Mouse (Mus musculus) liver, embryonic 14.5 days (tissue): ENCODE measurements around the gene Fut8. TPM values are rescaled to one million over a fixed set of nuclear protein-coding genes. Genes with fewer than 3 reads are reported as not detected.
"Not testable (repeated sequence)": the region's sequence is repeated elsewhere in the genome, so short reads cannot be mapped to it uniquely, and the experiment has no call there.

Experiments
- ATAC-seq: fragments of 200-750 bp; cut with Nextera tagmentation; 2 replicates; pipeline ENCODE4 v1.8.0; 2017; ENCODE audit warnings: moderate number of reproducible peaks, mild to moderate bottlenecking, moderate library complexity; ENCODE audit not compliant: insufficient read depth
- DNase-seq, 3 experiments: peaks; one replicate each; pipeline ENCODE4 v3.0.0-alpha.2; 2012 to 2013; ENCODE audit warnings: low read depth in 3 of 3, low spot score in 3 of 3
- H3K27ac ChIP-seq: fragments of 300-500 bp; sonication (generic); 2 replicates; pipeline ENCODE4 v1.5.1; 2014; ENCODE audit warnings: moderate library complexity, mild to moderate bottlenecking, control low read depth, inconsistent platforms
- H3K27me3 ChIP-seq: fragments of 300-500 bp; sonication (generic); 2 replicates; pipeline ENCODE4 v1.6.1; 2014; ENCODE audit warnings: mild to moderate bottlenecking, low read length, moderate library complexity; ENCODE audit not compliant: control insufficient read depth, insufficient read depth
- H3K36me3 ChIP-seq: fragments of 300-500 bp; sonication (generic); replicated peaks from 2 replicates; pipeline ENCODE4 v1.6.1; 2014; ENCODE audit warnings: low read depth; ENCODE audit not compliant: control insufficient read depth, insufficient read depth
- H3K4me1 ChIP-seq, 2 experiments: fragments of 200-500 bp in 1 of 2; fragments of 300-500 bp in 1 of 2; sonication (generic) in 1 of 2; replicated peaks; 2 replicates each; pipeline ENCODE4 v1.6.1; 2012 to 2014; ENCODE audit warnings: antibody characterized with exemption in 1 of 2, inconsistent platforms in 1 of 2, low read length in 1 of 2; ENCODE audit not compliant: control insufficient read depth in 2 of 2, insufficient read depth in 2 of 2
- H3K4me2 ChIP-seq: fragments of 300-500 bp; sonication (generic); 2 replicates; pipeline ENCODE4 v1.6.1; 2014; ENCODE audit warnings: low read depth, mild to moderate bottlenecking, control low read depth, moderate library complexity
- H3K4me3 ChIP-seq, 2 experiments: fragments of 200-500 bp in 1 of 2; fragments of 300-500 bp in 1 of 2; sonication (generic) in 1 of 2; 2 replicates each; pipeline ENCODE4 v1.5.1; 2012 to 2014; ENCODE audit warnings: low read depth in 2 of 2, low read length in 2 of 2, mild to moderate bottlenecking in 2 of 2, control low read depth in 1 of 2, inconsistent platforms in 1 of 2, moderate library complexity in 1 of 2; ENCODE audit not compliant: insufficient read depth in 1 of 2
- H3K9ac ChIP-seq: fragments of 300-500 bp; sonication (generic); replicated peaks from 2 replicates; pipeline ENCODE4 v1.6.1; 2014; ENCODE audit warnings: mild to moderate bottlenecking, control low read depth, moderate library complexity
- H3K9me3 ChIP-seq: fragments of 300-500 bp; sonication (generic); 2 replicates; pipeline ENCODE4 v1.6.1; 2016; ENCODE audit warnings: low read length, mixed read lengths; ENCODE audit not compliant: control insufficient read depth
- CTCF ChIP-seq: IDR thresholded peaks from 2 replicates; pipeline ENCODE4 v1.5.1; 2016; ENCODE audit warnings: antibody characterized with exemption, low read depth, control low read depth
- EP300 ChIP-seq: IDR thresholded peaks from 2 replicates; pipeline ENCODE4 v1.6.1; 2016; ENCODE audit warnings: antibody characterized with exemption, low read depth
- WGBS: fragments of 180-500 bp; shearing (Covaris S2); extraction: QIAGEN DNeasy Blood & Tissue Kit; methylation state at CpG from one replicate; pipeline ENCODE4 v1.1.7; 2014; ENCODE audit not compliant: insufficient replicate concordance; 5-methylcytosine and 5-hydroxymethylcytosine counted together
- polyA plus RNA-seq, 2 experiments: library from polyadenylated mRNA; depleted of rRNA in 1 of 2; stranded (reverse) in 1 of 2; unstranded in 1 of 2; fragments of >200 nt; fragmentation: Nextera tagmentation in 1 of 2; extraction: Ambion mirVana in 1 of 2; gene quantifications; 2 replicates each; pipeline versions ENCODE4 v1.2.1 to v1.2.3; 2012 to 2014

Gene Fut8
- polyA plus RNA-seq, 2 experiments = 4.4 to 8.7 TPM

- Histone ChIP-seq H3K4me2 (no peak overlapping the region), H3K27me3 (no peaks in the 10 kb centered on the region), H3K9me3 (no peaks in the 10 kb centered on the region), H3K27ac (no peak overlapping the region), H3K36me3 (no peaks in the 10 kb centered on the region), H3K4me1 (no peaks in the 10 kb centered on the region), H3K4me3 (no peak overlapping the region), H3K9ac (no peak overlapping the region)
- TF ChIP-seq EP300 (no peak), CTCF (peak; percentile 35; the same call in 1 of the 2 replicates)
- ATAC-seq (no peak), DNase-seq (no peak)
Observed at GRCm38 (mm10) chr12:77262650-77263049, 24.7 kb downstream of the Fut8 start.

GRCm38 (mm10) chr12:77263816-77264215 lies 25.9 kb downstream of the Fut8 start:
- H3K4me2 ChIP-seq = no peak overlapping the region
- TF ChIP-seq CTCF (no peak), EP300 (no peak)
- H3K4me3 ChIP-seq = no peak overlapping the region
- no peaks in the 10 kb centered on the region for H3K4me1 ChIP-seq
- DNase-seq (no peak), ATAC-seq (no peak)
- H3K27me3 ChIP-seq = no peaks in the 10 kb centered on the region
- 69% methylated on average over 2 of the region's 2 CpGs for WGBS
- H3K27ac ChIP-seq = no peak overlapping the region
- H3K36me3 ChIP-seq = no peaks in the 10 kb centered on the region
- no peaks in the 10 kb centered on the region for H3K9me3 ChIP-seq
- no peak overlapping the region for H3K9ac ChIP-seq

- ATAC-seq (no peak), DNase-seq (no peak)
- 47% methylated on average over 3 of the region's 3 CpGs for WGBS
Observed at GRCm38 (mm10) chr12:77270694-77271093, 32.8 kb downstream of the Fut8 start.

GRCm38 (mm10) chr12:77288507-77288906 lies 50.6 kb downstream of the Fut8 start:
- DNase-seq = no peak
- Histone ChIP-seq H3K27ac (no peak overlapping the region), H3K9me3 (no peaks in the 10 kb centered on the region), H3K4me1 (no peaks in the 10 kb centered on the region), H3K36me3 (no peaks in the 10 kb centered on the region), H3K27me3 (no peaks in the 10 kb centered on the region), H3K4me3 (no peak overlapping the region), H3K9ac (no peak overlapping the region), H3K4me2 (no peak overlapping the region)
- ATAC-seq = no peak
- WGBS = 52% methylated on average over 2 of the region's 2 CpGs
- TF ChIP-seq EP300 (no peak), CTCF (no peak)

More at GRCm38 (mm10) chr12:77270694-77271093, 32.8 kb downstream of the Fut8 start:
- H3K4me1 ChIP-seq = no peaks in the 10 kb centered on the region
- H3K4me3 ChIP-seq = no peak overlapping the region
- H3K9me3 ChIP-seq = no peaks in the 10 kb centered on the region
- no peaks in the 10 kb centered on the region for H3K36me3 ChIP-seq
- H3K27me3 ChIP-seq = no peaks in the 10 kb centered on the region
- H3K27ac ChIP-seq = no peak overlapping the region
- no peak overlapping the region for H3K4me2 ChIP-seq
- TF ChIP-seq CTCF = no peak
- TF ChIP-seq EP300 = no peak
- H3K9ac ChIP-seq = no peak overlapping the region

- Histone ChIP-seq H3K27ac (no peak overlapping the region), H3K27me3 (no peaks in the 10 kb centered on the region), H3K9me3 (no peaks in the 10 kb centered on the region), H3K4me2 (no peak overlapping the region), H3K4me1 (no peaks in the 10 kb centered on the region), H3K4me3 (no peak overlapping the region), H3K36me3 (no peaks in the 10 kb centered on the region), H3K9ac (no peak overlapping the region)
- no peak for ATAC-seq
- TF ChIP-seq CTCF (no peak), EP300 (no peak)
- 71% methylated on average over 4 of the region's 4 CpGs for WGBS
- no peak for DNase-seq
Observed at GRCm38 (mm10) chr12:77291017-77291416, 53.1 kb downstream of the Fut8 start.

- DNase-seq, ATAC-seq: not testable (repeated sequence)
Observed at GRCm38 (mm10) chr12:77291864-77292263, 53.9 kb downstream of the Fut8 start.

More at GRCm38 (mm10) chr12:77291864-77292263, 53.9 kb downstream of the Fut8 start:
- H3K36me3 ChIP-seq, H3K9ac ChIP-seq, H3K27me3 ChIP-seq, H3K4me3 ChIP-seq, H3K9me3 ChIP-seq, H3K4me1 ChIP-seq, H3K27ac ChIP-seq, H3K4me2 ChIP-seq: not testable (repeated sequence)
- 58% methylated on average over 2 of the region's 2 CpGs for WGBS
